Mouse (Mus musculus): Measurements from ENCODE around the gene Diras1.

Diras1 gene

GRCm38 (mm10) chr10:81029031-81029430, 3.6 kb upstream of the Diras1 start:
- no peak for DNase-seq (ENCODE audit: extremely low spot score, low spot score)

GRCm38 (mm10) chr10:81028219-81028618, 2.8 kb upstream of the Diras1 start:
- no peak for DNase-seq (ENCODE audit: extremely low spot score, low spot score)

GRCm38 (mm10) chr10:81027331-81027730, 1.9 kb upstream of the Diras1 start:
- DNase-seq (ENCODE audit: extremely low spot score, low spot score): no peak

GRCm38 (mm10) chr10:81026857-81027256, 1.4 kb upstream of the Diras1 start:
- no peak for DNase-seq (ENCODE audit: extremely low spot score, low spot score)

- DNase-seq (ENCODE audit: extremely low spot score, low spot score): no peak
Observed at GRCm38 (mm10) chr10:81025047-81025621, 328 bp downstream of the Diras1 start.

- DNase-seq (ENCODE audit: extremely low spot score, low spot score): no peak
Observed at GRCm38 (mm10) chr10:81024346-81024937, 1.0 kb downstream of the Diras1 start.

- no peak for DNase-seq (ENCODE audit: extremely low spot score, low spot score)
Observed at GRCm38 (mm10) chr10:81022744-81023143, 2.7 kb downstream of the Diras1 start.

GRCm38 (mm10) chr10:81021547-81022110, 3.8 kb downstream of the Diras1 start:
- no peak for DNase-seq (ENCODE audit: extremely low spot score, low spot score)

- DNase-seq (ENCODE audit: extremely low spot score, low spot score): no peak
Observed at GRCm38 (mm10) chr10:81020207-81020606, 5.3 kb downstream of the Diras1 start.

GRCm38 (mm10) chr10:81019687-81020086, 5.8 kb downstream of the Diras1 start:
- DNase-seq (ENCODE audit: extremely low spot score, low spot score): no peak

- DNase-seq (ENCODE audit: extremely low spot score, low spot score): no peak
Observed at GRCm38 (mm10) chr10:81018326-81018725, 7.1 kb downstream of the Diras1 start.

- peak; percentile 63 for DNase-seq (ENCODE audit: extremely low spot score, low spot score)
Observed at GRCm38 (mm10) chr10:81016645-81017044, 8.8 kb downstream of the Diras1 start.

- DNase-seq (ENCODE audit: extremely low spot score, low spot score): no peak
Observed at GRCm38 (mm10) chr10:81015666-81016065, 9.8 kb downstream of the Diras1 start.

- peak; percentile 96 for DNase-seq (ENCODE audit: extremely low spot score, low spot score)
Observed at GRCm38 (mm10) chr10:81014393-81015384, 10.8 kb downstream of the Diras1 start, which contains the start of gene Gng7. Gene Gng7 (minus strand): TSS chr10:81014945.

GRCm38 (mm10) chr10:81010851-81011250, 14.6 kb downstream of the Diras1 start:
- DNase-seq (ENCODE audit: extremely low spot score, low spot score): no peak

- DNase-seq (ENCODE audit: extremely low spot score, low spot score): no peak
Observed at GRCm38 (mm10) chr10:81007240-81007639, 18.2 kb downstream of the Diras1 start.

GRCm38 (mm10) chr10:81006005-81006677, 19.3 kb downstream of the Diras1 start:
- no peak for DNase-seq (ENCODE audit: extremely low spot score, low spot score)

GRCm38 (mm10) chr10:81001161-81001560, 24.3 kb downstream of the Diras1 start:
- DNase-seq (ENCODE audit: extremely low spot score, low spot score): no peak

- no peak for DNase-seq (ENCODE audit: extremely low spot score, low spot score)
Observed at GRCm38 (mm10) chr10:81000197-81001062, 25.0 kb downstream of the Diras1 start.

Data from neural tube, embryonic 10.5 days (tissue).